Mouse (Mus musculus) C2C12 (cell line): ENCODE data around the gene Map3k15. TPM values are rescaled to one million over a fixed set of nuclear protein-coding genes. Genes with fewer than 3 reads are reported as not detected.

Experiments used
- H3K27me3 ChIP-seq: one replicate; pipeline ENCODE4 v1.6.1; 2011; ENCODE audit not compliant: control insufficient read depth, insufficient read depth, insufficient read length
- H3K36me3 ChIP-seq: one replicate; pipeline ENCODE4 v1.6.1; 2011; ENCODE audit not compliant: control insufficient read depth, insufficient read depth
- H3K4me3 ChIP-seq: one replicate; pipeline ENCODE4 v1.5.1; 2011; ENCODE audit warnings: mild to moderate bottlenecking, control low read depth; ENCODE audit not compliant: poor library complexity, insufficient read depth, severe bottlenecking
- H3K79me2 ChIP-seq: one replicate; pipeline ENCODE4 v1.6.1; 2011; ENCODE audit not compliant: control insufficient read depth, insufficient read depth
- H3K79me3 ChIP-seq: one replicate; pipeline ENCODE4 v1.6.1; 2011; ENCODE audit warnings: low read depth, control low read depth
- H3ac ChIP-seq: one replicate; pipeline ENCODE3; 2011; ENCODE audit warnings: low read depth; ENCODE audit not compliant: control insufficient read depth, insufficient read length
- CEBPB ChIP-seq: IDR thresholded peaks from one replicate; pipeline ENCODE4 v1.6.1; 2011; ENCODE audit warnings: low read depth, mild to moderate bottlenecking, control low read depth, moderate library complexity
- CTCF ChIP-seq: IDR thresholded peaks from one replicate; pipeline ENCODE4 v1.5.1; 2011; ENCODE audit not compliant: control insufficient read depth, insufficient read depth, insufficient read length
- FOSL1 ChIP-seq: IDR thresholded peaks from one replicate; pipeline ENCODE4 v1.8.0; 2011; ENCODE audit warnings: mild to moderate bottlenecking, low read length; ENCODE audit not compliant: poor library complexity, insufficient read depth, severe bottlenecking
- MAX ChIP-seq: IDR thresholded peaks from one replicate; pipeline ENCODE4 v1.6.1; 2011; ENCODE audit warnings: mild to moderate bottlenecking, control low read depth
- MYOD1 ChIP-seq: IDR thresholded peaks from one replicate; pipeline ENCODE4 v1.6.1; 2011; ENCODE audit warnings: low read depth; ENCODE audit not compliant: control insufficient read depth, insufficient read length
- MYOG ChIP-seq: IDR thresholded peaks from one replicate; pipeline ENCODE4 v1.6.1; 2011; ENCODE audit not compliant: control insufficient read depth, insufficient read length; ENCODE audit errors: extremely low read depth
- USF1 ChIP-seq: IDR thresholded peaks from one replicate; pipeline ENCODE4 v1.6.1; 2011; ENCODE audit warnings: low read depth, mild to moderate bottlenecking, control low read depth, moderate library complexity
- polyA plus RNA-seq: library from polyadenylated mRNA; unstranded; fragments of >200 nt; fragmentation: generic; extraction: Trizol; gene quantifications from one replicate; pipeline ENCODE4 v1.2.1, GENCODE M21; 2012; ENCODE audit warnings: missing spikeins

Gene Map3k15
- polyA plus RNA-seq, 1 experiment: 0.04 TPM

DNA sequence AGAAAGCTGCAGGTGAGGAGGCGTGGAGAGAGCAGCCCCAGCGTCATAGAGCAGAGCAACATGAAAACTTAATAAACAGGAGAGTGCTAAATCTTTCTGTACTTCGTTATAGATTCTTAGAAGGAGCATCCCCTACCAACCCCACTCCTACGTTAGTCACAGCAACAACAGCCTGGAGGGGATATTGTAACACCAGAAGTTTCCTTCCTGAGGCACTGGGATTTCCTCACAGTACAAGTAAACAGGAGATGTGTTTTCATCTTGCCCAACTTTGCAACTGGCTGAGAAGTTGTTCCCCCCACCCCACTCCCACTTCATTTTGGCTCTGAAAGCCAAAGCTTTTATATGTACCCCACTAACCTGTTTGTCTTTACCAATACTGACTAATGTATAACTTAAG lies 119.6 kb downstream of the Map3k15 start:
- Histone ChIP-seq H3K79me3 (no peaks in the 10 kb centered on the region), H3K4me3 (no peak overlapping the region), H3K36me3 (no peaks in the 10 kb centered on the region), H3K79me2 (no peaks in the 10 kb centered on the region), H3K27me3 (no peaks in the 10 kb centered on the region), H3ac (no peak overlapping the region)
- no peak for TF ChIP-seq CTCF
- TF ChIP-seq MYOD1: no peak
- no peak for TF ChIP-seq USF1
- TF ChIP-seq MAX: no peak
- TF ChIP-seq CEBPB: no peak
- no peak for TF ChIP-seq MYOG
- TF ChIP-seq FOSL1: no peak

- H3K79me3 ChIP-seq: no peaks in the 10 kb centered on the region
- no peak overlapping the region for H3K4me3 ChIP-seq
- H3ac ChIP-seq: no peak overlapping the region
- no peaks in the 10 kb centered on the region for H3K27me3 ChIP-seq
- H3K36me3 ChIP-seq: no peaks in the 10 kb centered on the region
- TF ChIP-seq CTCF (no peak), MYOG (no peak), MAX (no peak), CEBPB (no peak), USF1 (no peak), MYOD1 (no peak)
- H3K79me2 ChIP-seq: no peaks in the 10 kb centered on the region
Measured at GRCm38 (mm10) chrX:160113777-160114176, 125.5 kb downstream of the Map3k15 start.

DNA sequence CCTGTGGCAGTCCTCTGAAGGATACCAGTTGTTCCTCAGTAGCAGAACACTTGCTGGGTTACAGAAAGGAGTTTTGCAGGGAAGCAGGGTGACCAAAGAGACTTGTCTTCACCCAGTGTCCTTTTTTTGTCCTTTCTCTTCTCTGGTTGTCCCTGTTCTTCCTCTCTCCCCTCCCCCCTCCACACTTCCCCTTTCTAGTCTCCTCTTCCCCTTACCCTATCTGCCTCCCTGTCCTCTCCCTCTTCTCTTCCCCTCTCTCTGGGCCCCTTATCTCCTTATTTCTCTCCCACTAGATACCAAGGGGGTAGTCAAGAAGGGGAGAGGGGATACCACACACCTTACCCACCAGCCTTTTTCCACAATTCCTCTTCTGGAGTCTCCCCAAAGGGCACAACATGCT lies 127.8 kb downstream of the Map3k15 start:
- Histone ChIP-seq H3K27me3 (no peaks in the 10 kb centered on the region), H3K79me3 (no peaks in the 10 kb centered on the region), H3ac (no peak overlapping the region), H3K79me2 (no peaks in the 10 kb centered on the region), H3K4me3 (no peak overlapping the region), H3K36me3 (peaks cover 11% of the 10 kb centered on the region)
- no peak for TF ChIP-seq MYOG
- TF ChIP-seq FOSL1: no peak
- no peak for TF ChIP-seq MAX
- no peak for TF ChIP-seq MYOD1
- TF ChIP-seq USF1: no peak
- no peak for TF ChIP-seq CEBPB
- no peak for TF ChIP-seq CTCF

DNA sequence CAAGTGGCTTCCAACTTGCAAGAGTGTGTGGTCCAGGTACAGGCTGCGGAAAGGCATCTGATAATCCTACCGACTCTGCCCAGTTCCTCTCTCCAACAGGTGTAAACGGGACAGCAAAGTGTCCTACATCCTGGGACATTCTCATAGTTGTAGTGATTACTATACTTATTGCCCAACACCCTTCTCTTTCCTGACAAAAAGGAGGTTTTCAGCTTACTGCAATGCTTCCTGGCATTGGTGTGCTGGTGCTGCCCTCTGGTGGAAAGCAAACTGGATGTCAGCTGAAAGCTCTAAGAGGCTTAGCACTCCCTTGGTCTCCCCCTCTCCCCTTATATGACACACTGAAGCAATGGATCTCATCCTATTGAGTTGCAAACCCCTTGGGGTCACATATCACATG lies 128.4 kb downstream of the Map3k15 start:
- Histone ChIP-seq H3ac (no peak overlapping the region), H3K36me3 (peaks cover 17% of the 10 kb centered on the region), H3K79me2 (no peaks in the 10 kb centered on the region), H3K4me3 (no peak overlapping the region), H3K27me3 (no peaks in the 10 kb centered on the region), H3K79me3 (no peaks in the 10 kb centered on the region)
- TF ChIP-seq MAX (no peak), CTCF (peak; percentile 34), FOSL1 (no peak), CEBPB (no peak), MYOD1 (no peak)

- peaks cover 46% of the 10 kb centered on the region for H3K79me3 ChIP-seq
- peaks cover 54% of the 10 kb centered on the region for H3K79me2 ChIP-seq
- peaks cover 14% of the 10 kb centered on the region for H3K36me3 ChIP-seq
- no peak overlapping the region for H3K4me3 ChIP-seq
- TF ChIP-seq FOSL1 (no peak), CEBPB (no peak), MAX (no peak)
- no peak overlapping the region for H3ac ChIP-seq
- no peaks in the 10 kb centered on the region for H3K27me3 ChIP-seq
Measured at GRCm38 (mm10) chrX:160134136-160134843, 146.1 kb downstream of the Map3k15 start.

DNA sequence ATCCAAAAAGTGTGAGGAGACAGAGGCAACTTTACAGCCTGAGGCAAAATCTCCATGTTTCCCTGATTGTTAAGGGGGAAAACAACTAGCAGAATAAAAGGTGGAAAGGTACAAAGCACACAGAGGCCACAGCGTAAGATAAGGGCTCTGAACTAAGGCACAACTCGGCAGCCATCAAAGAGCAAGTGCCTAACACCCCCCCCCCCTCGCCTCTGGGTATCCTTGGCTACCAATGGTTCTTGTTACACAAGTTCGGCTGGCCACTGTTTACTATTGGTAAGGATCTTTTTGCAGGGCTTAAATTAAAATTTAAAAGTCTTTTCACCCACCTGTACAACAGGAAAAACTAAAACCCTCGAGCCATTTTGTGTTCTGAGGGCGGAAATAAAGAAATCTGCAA lies 147.5 kb downstream of the Map3k15 start:
- Histone ChIP-seq H3K36me3 (peaks cover 5% of the 10 kb centered on the region), H3ac (no peak overlapping the region), H3K27me3 (no peaks in the 10 kb centered on the region), H3K79me2 (peaks cover 54% of the 10 kb centered on the region), H3K79me3 (peaks cover 46% of the 10 kb centered on the region), H3K4me3 (peak overlapping the region; percentile 6)
- TF ChIP-seq MYOG (no peak), USF1 (no peak)
